Mouse (Mus musculus) intestine, embryonic 15.5 days (tissue): ENCODE results near the gene Naa40. TPM values are rescaled to one million over a fixed set of nuclear protein-coding genes. Genes with fewer than 3 reads are reported as not detected.

Experiments used
- ATAC-seq: fragments of 200-750 bp; cut with Nextera tagmentation; 2 replicates; pipeline ENCODE4 v1.8.0; 2017; ENCODE audit warnings: moderate TSS enrichment, moderate library complexity
- H3K27ac ChIP-seq: fragments of 300-500 bp; sonication (generic); 2 replicates; pipeline ENCODE4 v1.5.1; 2015; ENCODE audit warnings: mild to moderate bottlenecking, inconsistent platforms
- H3K27me3 ChIP-seq: fragments of 300-500 bp; sonication (generic); replicated peaks from 2 replicates; pipeline ENCODE4 v1.6.1; 2015; ENCODE audit warnings: inconsistent platforms
- H3K36me3 ChIP-seq: fragments of 300-500 bp; sonication (generic); 2 replicates; pipeline ENCODE4 v1.6.1; 2015; ENCODE audit warnings: inconsistent platforms
- H3K4me1 ChIP-seq: fragments of 300-500 bp; sonication (generic); replicated peaks from 2 replicates; pipeline ENCODE4 v1.6.1; 2015; ENCODE audit warnings: inconsistent platforms
- H3K4me2 ChIP-seq: fragments of 300-500 bp; sonication (generic); replicated peaks from 2 replicates; pipeline ENCODE4 v1.6.1; 2015; ENCODE audit warnings: mild to moderate bottlenecking, inconsistent platforms
- H3K4me3 ChIP-seq: fragments of 300-500 bp; sonication (generic); replicated peaks from 2 replicates; pipeline ENCODE4 v1.5.1; 2015; ENCODE audit warnings: inconsistent platforms
- H3K9ac ChIP-seq: fragments of 300-500 bp; sonication (generic); 2 replicates; pipeline ENCODE4 v1.6.1; 2015; ENCODE audit warnings: inconsistent platforms
- H3K9me3 ChIP-seq: fragments of 300-500 bp; sonication (generic); 2 replicates; pipeline ENCODE4 v1.6.1; 2016; ENCODE audit warnings: inconsistent platforms
- WGBS: fragments of 180-500 bp; shearing (Covaris S2); methylation state at CpG from one replicate; pipeline ENCODE4 v1.1.7; 2015; 5-methylcytosine and 5-hydroxymethylcytosine counted together
- polyA plus RNA-seq: library from polyadenylated mRNA; unstranded; fragments of >200 nt; fragmentation: Nextera tagmentation; extraction: Ambion mirVana; gene quantifications from 2 replicates; pipeline ENCODE4 v1.2.1, GENCODE M21; 2015

The Naa40 gene
- polyA plus RNA-seq, 1 experiment from 2014 or later: 52.9 TPM

DNA sequence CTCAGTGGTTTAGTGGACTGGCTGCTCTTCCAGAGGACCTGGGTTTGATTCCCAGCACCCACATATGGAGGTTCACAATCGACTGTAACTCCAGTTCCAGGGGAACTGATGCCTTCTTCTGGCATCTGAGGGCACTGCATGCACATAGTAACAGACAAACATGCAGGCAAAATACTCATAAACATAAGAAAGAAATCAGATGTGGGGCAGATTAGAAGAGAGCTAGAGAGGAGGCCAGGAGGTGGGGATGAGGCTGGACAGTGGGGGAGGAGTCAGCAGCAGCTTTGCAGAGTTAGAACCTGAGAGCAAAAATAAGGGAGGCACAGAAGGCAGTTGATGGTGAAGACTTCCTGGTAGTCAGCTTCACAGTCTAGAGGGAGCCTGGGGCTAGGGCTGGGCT is 21.6 kb upstream of the Naa40 start:
- Histone ChIP-seq H3K27me3 (no peaks in the 10 kb centered on the region), H3K4me2 (no peak overlapping the region), H3K9ac (no peak overlapping the region), H3K4me1 (peaks cover 34% of the 10 kb centered on the region), H3K4me3 (no peak overlapping the region), H3K36me3 (no peaks in the 10 kb centered on the region), H3K27ac (no peak overlapping the region), H3K9me3 (no peaks in the 10 kb centered on the region)
- WGBS: 90% methylated on average over 1 of the region's 1 CpGs
- no peak for ATAC-seq

DNA sequence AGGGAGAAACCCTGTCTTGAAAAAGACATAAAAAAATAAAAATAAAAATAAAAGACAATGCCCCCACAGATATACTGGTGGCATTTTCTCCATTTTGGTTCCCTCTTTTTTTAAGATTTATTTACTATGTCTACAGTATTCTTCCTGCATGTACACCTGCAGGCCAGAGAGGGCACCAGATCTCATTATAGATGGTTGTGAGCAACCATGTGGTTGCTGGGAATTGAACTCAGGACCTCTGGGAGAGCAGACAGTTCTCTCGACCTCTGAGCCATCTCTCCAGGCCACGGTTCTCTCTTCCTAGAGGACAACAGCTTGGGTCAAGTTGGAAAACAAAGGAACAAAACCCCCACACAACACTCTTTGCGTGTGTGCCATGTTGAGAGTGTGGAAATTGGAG is 21.0 kb upstream of the Naa40 start:
- ATAC-seq: no peak
- no peaks in the 10 kb centered on the region for H3K36me3 ChIP-seq
- H3K9ac ChIP-seq: no peak overlapping the region
- H3K27me3 ChIP-seq: no peaks in the 10 kb centered on the region
- no peak overlapping the region for H3K4me2 ChIP-seq
- peaks cover 28% of the 10 kb centered on the region for H3K4me1 ChIP-seq
- no peak overlapping the region for H3K4me3 ChIP-seq
- H3K9me3 ChIP-seq: no peaks in the 10 kb centered on the region
- WGBS: 95% methylated on average over 3 of the region's 3 CpGs
- H3K27ac ChIP-seq: no peak overlapping the region

DNA sequence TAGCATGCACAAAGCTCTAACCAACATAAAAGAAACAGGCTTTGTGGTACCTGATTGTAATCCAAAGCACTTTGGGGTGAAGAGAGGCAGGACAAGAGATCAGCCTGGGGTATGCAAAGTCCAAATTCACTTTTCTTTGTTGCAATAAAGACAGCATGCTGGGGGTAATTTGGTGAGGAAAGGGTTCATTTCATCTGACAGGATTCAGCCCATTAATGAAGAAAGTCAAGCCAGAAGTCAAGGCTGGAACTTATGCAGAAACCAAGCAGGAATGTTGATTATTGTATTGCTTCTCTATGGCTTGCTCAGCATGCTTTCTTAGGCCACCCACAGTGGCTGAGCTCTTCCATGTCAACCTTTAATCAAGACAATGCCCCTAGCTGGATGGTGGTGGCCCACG is 20.5 kb upstream of the Naa40 start:
- no peaks in the 10 kb centered on the region for H3K9me3 ChIP-seq
- H3K27me3 ChIP-seq: no peaks in the 10 kb centered on the region
- 100% methylated on average over 1 of the region's 1 CpGs for WGBS
- H3K27ac ChIP-seq: no peak overlapping the region
- no peak overlapping the region for H3K4me3 ChIP-seq
- peaks cover 23% of the 10 kb centered on the region for H3K4me1 ChIP-seq
- H3K36me3 ChIP-seq: no peaks in the 10 kb centered on the region
- no peak for ATAC-seq
- no peak overlapping the region for H3K9ac ChIP-seq
- no peak overlapping the region for H3K4me2 ChIP-seq

DNA sequence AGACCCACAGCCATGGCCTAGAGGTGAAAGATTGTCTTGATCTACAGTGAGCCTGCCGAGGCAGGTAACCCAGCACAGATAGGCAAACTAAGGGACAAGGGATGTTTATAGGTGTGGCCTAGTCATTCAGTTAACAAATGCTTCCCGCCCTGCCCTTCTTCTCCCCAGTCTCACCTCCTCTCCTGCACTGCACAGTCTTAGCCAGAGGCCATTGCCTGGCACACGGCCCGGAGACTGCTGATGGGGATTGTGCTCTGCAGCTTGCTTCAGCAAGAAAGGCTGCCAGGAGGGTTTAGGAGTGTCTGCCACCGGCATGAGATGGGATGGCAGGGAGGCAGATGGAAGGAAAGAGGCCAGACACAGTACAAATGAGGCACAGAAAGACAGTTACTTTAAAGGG is 16.9 kb upstream of the Naa40 start:
- Histone ChIP-seq H3K4me1 (no peaks in the 10 kb centered on the region), H3K9ac (no peak overlapping the region), H3K27ac (no peak overlapping the region), H3K4me3 (no peak overlapping the region), H3K36me3 (no peaks in the 10 kb centered on the region), H3K9me3 (no peaks in the 10 kb centered on the region), H3K27me3 (no peaks in the 10 kb centered on the region), H3K4me2 (no peak overlapping the region)
- WGBS: 77% methylated on average over 5 of the region's 5 CpGs
- no peak for ATAC-seq

GRCm38 (mm10) chr19:7246021-7246420 is 5.0 kb upstream of the Naa40 start:
- peak; percentile 16; the same call in 1 of the 2 replicates for ATAC-seq
- WGBS: 76% methylated on average over 3 of the region's 3 CpGs
- Histone ChIP-seq H3K4me1 (0 out of 2 replicates have a peak, but pooled peaks cover 5% of the 10 kb centered on the region), H3K9me3 (no peaks in the 10 kb centered on the region), H3K9ac (no peak overlapping the region), H3K4me3 (no peak overlapping the region), H3K36me3 (no peaks in the 10 kb centered on the region), H3K27ac (no peak overlapping the region), H3K4me2 (no peak overlapping the region), H3K27me3 (no peaks in the 10 kb centered on the region)

- peaks cover 8% of the 10 kb centered on the region; the same call in 1 of the 2 replicates for H3K36me3 ChIP-seq
- H3K9ac ChIP-seq: peak overlapping the region; percentile 78
- ATAC-seq: 0 out of 2 replicates have a peak, but pooled peaks have one; percentile 11
- H3K27me3 ChIP-seq: no peaks in the 10 kb centered on the region
- peak overlapping the region; percentile 83 for H3K27ac ChIP-seq
- H3K9me3 ChIP-seq: no peaks in the 10 kb centered on the region
- peak overlapping the region; percentile 81 for H3K4me3 ChIP-seq
- H3K4me1 ChIP-seq: peaks cover 10% of the 10 kb centered on the region
- WGBS: under 1% methylated on average over 13 of the region's 13 CpGs
- H3K4me2 ChIP-seq: peak overlapping the region; percentile 90
Measured at GRCm38 (mm10) chr19:7240291-7240690, 692 bp downstream of the Naa40 start.

DNA sequence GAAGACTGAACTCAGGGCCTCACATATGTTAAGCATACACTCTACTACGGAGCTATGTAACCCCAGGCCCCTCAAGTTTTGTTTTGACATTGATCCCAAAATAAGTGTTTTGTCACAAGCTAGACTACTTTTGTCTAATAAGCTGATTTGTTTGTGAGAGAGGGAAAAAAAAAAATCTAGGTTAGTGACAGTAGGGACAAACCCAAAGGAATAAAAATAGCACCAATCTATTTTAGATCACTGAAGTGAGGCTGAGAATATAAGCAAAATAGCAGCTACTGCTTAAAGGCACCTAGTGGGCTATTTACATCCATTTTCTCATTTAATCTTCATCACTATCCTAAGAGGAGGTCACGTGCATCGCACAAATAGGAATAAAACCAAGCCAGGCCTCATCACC is 1.4 kb downstream of the Naa40 start:
- Histone ChIP-seq H3K36me3 (peaks cover 8% of the 10 kb centered on the region; the same call in 1 of the 2 replicates), H3K27ac (no peak overlapping the region), H3K4me2 (peak overlapping the region; percentile 90), H3K4me1 (peaks cover 13% of the 10 kb centered on the region), H3K9me3 (no peaks in the 10 kb centered on the region), H3K4me3 (peak overlapping the region; percentile 81; the same call in 1 of the 2 replicates), H3K27me3 (no peaks in the 10 kb centered on the region), H3K9ac (peak overlapping the region; percentile 78)
- 84% methylated on average over 3 of the region's 3 CpGs for WGBS
- ATAC-seq: no peak

DNA sequence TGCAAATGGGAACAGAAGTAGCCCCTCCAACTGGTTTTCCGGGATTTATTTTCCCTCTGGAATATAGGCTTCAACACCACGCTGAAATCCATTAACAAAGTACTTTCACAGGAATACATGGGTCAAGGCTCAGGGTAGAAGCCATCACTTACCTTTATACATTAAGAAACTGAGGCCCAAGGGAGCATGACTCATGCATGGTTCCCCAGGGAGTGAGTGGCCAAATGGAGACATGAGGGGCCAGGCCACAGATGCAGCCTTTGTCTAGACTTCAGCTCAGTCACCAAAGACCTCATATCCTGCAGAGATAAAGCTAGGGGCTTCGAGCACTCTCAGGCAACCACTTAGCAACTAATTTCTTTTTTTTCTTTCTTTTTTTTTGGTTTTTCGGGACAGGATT is 4.2 kb downstream of the Naa40 start:
- no peak overlapping the region for H3K4me2 ChIP-seq
- H3K9me3 ChIP-seq: no peaks in the 10 kb centered on the region
- no peak for ATAC-seq
- H3K27ac ChIP-seq: no peak overlapping the region
- no peak overlapping the region for H3K4me3 ChIP-seq
- H3K9ac ChIP-seq: no peak overlapping the region
- no peaks in the 10 kb centered on the region for H3K27me3 ChIP-seq
- H3K36me3 ChIP-seq: peaks cover 20% of the 10 kb centered on the region
- 92% methylated on average over 4 of the region's 4 CpGs for WGBS
- peaks cover 13% of the 10 kb centered on the region for H3K4me1 ChIP-seq

- no peaks in the 10 kb centered on the region for H3K9me3 ChIP-seq
- no peak overlapping the region for H3K27ac ChIP-seq
- no peaks in the 10 kb centered on the region for H3K27me3 ChIP-seq
- peaks cover 8% of the 10 kb centered on the region for H3K4me1 ChIP-seq
- no peak for ATAC-seq
- no peak overlapping the region for H3K9ac ChIP-seq
- no peak overlapping the region for H3K4me2 ChIP-seq
- peaks cover 20% of the 10 kb centered on the region for H3K36me3 ChIP-seq
- 92% methylated on average over 2 of the region's 2 CpGs for WGBS
- H3K4me3 ChIP-seq: no peak overlapping the region
Measured at GRCm38 (mm10) chr19:7236011-7236410, 5.0 kb downstream of the Naa40 start.

GRCm38 (mm10) chr19:7235461-7235860 is 5.5 kb downstream of the Naa40 start:
- no peak overlapping the region for H3K27ac ChIP-seq
- H3K4me2 ChIP-seq: no peak overlapping the region
- WGBS: 90% methylated on average over 9 of the region's 9 CpGs
- no peak for ATAC-seq
- H3K36me3 ChIP-seq: peaks cover 21% of the 10 kb centered on the region
- H3K4me3 ChIP-seq: no peak overlapping the region
- H3K9ac ChIP-seq: no peak overlapping the region
- no peaks in the 10 kb centered on the region for H3K27me3 ChIP-seq
- no peaks in the 10 kb centered on the region for H3K9me3 ChIP-seq
- peaks cover 8% of the 10 kb centered on the region for H3K4me1 ChIP-seq

DNA sequence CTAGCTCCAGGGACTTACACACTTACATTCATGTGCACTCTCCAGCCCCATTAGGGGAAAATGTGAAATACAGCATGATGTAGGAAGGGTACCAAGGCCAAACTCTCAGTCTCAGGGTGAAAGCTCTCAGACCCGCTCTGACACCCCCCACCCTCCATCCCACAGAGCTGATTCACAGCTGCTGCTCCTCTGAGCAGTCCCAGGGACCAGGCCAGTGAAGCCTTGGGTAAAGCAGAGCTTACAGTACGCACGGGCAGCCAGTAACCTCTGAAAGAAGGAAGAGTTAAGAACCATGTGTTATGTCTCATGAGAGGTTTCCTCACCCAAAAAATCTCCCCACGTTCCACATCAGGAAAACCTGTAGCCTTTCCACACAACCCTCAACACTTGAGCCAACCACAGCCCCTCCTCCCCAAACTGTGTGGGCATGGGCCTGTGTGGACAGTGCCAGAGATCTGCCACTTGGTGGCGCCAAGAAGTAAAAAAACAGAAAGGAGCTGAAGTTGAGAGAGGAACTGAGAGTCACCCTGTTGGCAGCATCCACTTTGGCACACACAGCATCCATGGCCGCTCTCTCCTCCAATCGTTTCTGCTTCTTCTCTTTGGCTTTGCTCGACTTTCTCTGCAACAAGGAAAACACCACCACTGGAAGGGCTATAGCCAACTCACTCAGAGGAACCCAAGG is 6.3 kb downstream of the Naa40 start:
- H3K4me3 ChIP-seq: no peak overlapping the region
- H3K4me1 ChIP-seq: peaks cover 3% of the 10 kb centered on the region
- H3K9me3 ChIP-seq: no peaks in the 10 kb centered on the region
- no peaks in the 10 kb centered on the region for H3K27me3 ChIP-seq
- no peak overlapping the region for H3K27ac ChIP-seq
- no peak overlapping the region for H3K4me2 ChIP-seq
- WGBS: 61% methylated on average over 8 of the region's 8 CpGs
- H3K9ac ChIP-seq: no peak overlapping the region
- peak; percentile 82 for ATAC-seq
- peaks cover 29% of the 10 kb centered on the region for H3K36me3 ChIP-seq

GRCm38 (mm10) chr19:7226511-7226914 is 14.5 kb downstream of the Naa40 start:
- Histone ChIP-seq H3K4me1 (peaks cover 8% of the 10 kb centered on the region; the same call in 1 of the 2 replicates), H3K9me3 (no peaks in the 10 kb centered on the region), H3K27me3 (no peaks in the 10 kb centered on the region), H3K36me3 (peaks cover 34% of the 10 kb centered on the region), H3K27ac (peak overlapping the region; percentile 72), H3K4me2 (no peak overlapping the region; the same call in 1 of the 2 replicates), H3K9ac (no peak overlapping the region), H3K4me3 (no peak overlapping the region)
- WGBS: 55% methylated on average over 6 of the region's 6 CpGs
- ATAC-seq: peak; percentile 81

GRCm38 (mm10) chr19:7225096-7225690 is 15.8 kb downstream of the Naa40 start:
- Histone ChIP-seq H3K36me3 (peaks cover 30% of the 10 kb centered on the region), H3K4me2 (no peak overlapping the region), H3K4me3 (no peak overlapping the region), H3K27me3 (no peaks in the 10 kb centered on the region), H3K4me1 (peaks cover 8% of the 10 kb centered on the region; the same call in 1 of the 2 replicates), H3K27ac (no peak overlapping the region), H3K9me3 (no peaks in the 10 kb centered on the region), H3K9ac (no peak overlapping the region)
- WGBS: 85% methylated on average over 9 of the region's 9 CpGs
- no peak for ATAC-seq
